Mouse (Mus musculus) macrophage (primary cell): ENCODE measurements around the gene Mmp12. TPM values are rescaled to one million over a fixed set of nuclear protein-coding genes. Genes with fewer than 3 reads are reported as not detected.
A peak's percentile ranks its signal among the peaks of the same experiment; 100 is the strongest.
"Not testable (repeated sequence)": the region's sequence is repeated elsewhere in the genome, so short reads cannot be mapped to it uniquely, and the experiment has no call there.

Experiments used
- H3K27ac ChIP-seq: fragments of 350-480 bp; formaldehyde crosslinking; 2 replicates; pipeline ENCODE4 v1.9.0; 2021
- H3K36me3 ChIP-seq: fragments of 350-480 bp; formaldehyde crosslinking; 2 replicates; pipeline ENCODE4 v1.9.0; 2021; ENCODE audit errors: inconsistent target
- H3K4me3 ChIP-seq: fragments of 350-480 bp; formaldehyde crosslinking; 2 replicates; pipeline ENCODE4 v1.9.0; 2021; ENCODE audit errors: inconsistent target
- H3K79me2 ChIP-seq: fragments of 350-480 bp; formaldehyde crosslinking; 2 replicates; pipeline ENCODE4 v1.9.0; 2021; ENCODE audit errors: inconsistent target
- WGBS: methylation state at CpG from one replicate; pipeline ENCODE4 v1.1.7; 2026; ENCODE audit warnings: inconsistent platforms; ENCODE audit not compliant: missing documents; 5-methylcytosine and 5-hydroxymethylcytosine counted together
- polyA plus RNA-seq: library from polyadenylated mRNA; stranded (reverse); fragments of 250-400 nt; gene quantifications from 3 replicates; pipeline ENCODE4 v1.2.4, GENCODE M21; 2018; ENCODE audit warnings: inconsistent platforms
- total RNA-seq, 78 experiments: library from RNA; depleted of rRNA; stranded (reverse); fragments of 250-400 nt; gene quantifications; 1 replicate in 9 of 78; 2 replicates in 24 of 78; 3 replicates in 43 of 78; 4 replicates in 2 of 78; pipeline ENCODE4 v1.2.4; 2018; ENCODE audit warnings: inconsistent platforms in 56 of 78

Gene Mmp12
- total RNA-seq (2018; cell fraction: chromatin; rRNA removed) = 100 to 1,000 TPM in 7 of 26 experiments, 10 to 100 TPM in 6, 1 to 10 TPM in 12, under 1 TPM in 1; 0.49 to 300 (median 22.2) TPM
- 100 to 1,000 TPM in 13 of 26 experiments, 10 to 100 TPM in 13; 11.5 to 266 (median 97.9) TPM for total RNA-seq (2018; cell fraction: cytosol; rRNA removed)
- total RNA-seq (2018; cell fraction: nucleus; rRNA removed) = 100 to 1,000 TPM in 12 of 26 experiments, 10 to 100 TPM in 10, 1 to 10 TPM in 4; 7.7 to 380 (median 52.3) TPM
- 54.9 to 462 TPM (median 339 TPM) in 3 replicates for polyA plus RNA-seq

DNA sequence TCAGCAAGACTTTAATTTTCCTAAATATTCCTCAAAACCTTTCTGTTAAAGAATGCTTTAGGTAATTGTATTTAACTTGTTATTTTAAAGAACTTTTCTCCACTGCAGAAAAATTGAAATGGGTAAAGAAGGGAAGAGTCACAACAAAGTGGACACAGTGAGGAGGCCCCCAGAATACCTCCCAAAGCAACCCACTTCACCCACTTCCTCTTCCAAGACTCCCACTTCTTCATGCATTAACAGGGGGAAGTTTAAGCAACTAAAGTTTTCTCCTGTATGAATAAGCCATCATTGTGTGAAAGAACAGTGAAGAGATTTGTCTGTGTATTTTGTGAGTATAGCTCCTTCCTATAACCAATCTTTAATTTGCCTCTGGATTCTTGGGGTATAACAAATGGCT, at the start of gene Mmp12:
TSS of gene Mmp12 (plus strand) at position 275 of the 400 bp plus-strand sequence.
- H3K4me3 ChIP-seq = no peak within 1 kb of the TSS
- H3K79me2 ChIP-seq = no peaks in the 10 kb centered on the region
- no peaks in the 10 kb centered on the region for H3K36me3 ChIP-seq
- H3K27ac ChIP-seq = peak within 1 kb of the TSS; percentile 27; the same call in 1 of the 2 replicates

GRCm38 (mm10) chr9:7331847-7332246, 12.3 kb upstream of the Mmp12 start:
- no peaks in the 10 kb centered on the region for H3K79me2 ChIP-seq
- H3K36me3 ChIP-seq = no peaks in the 10 kb centered on the region
- H3K4me3 ChIP-seq = no peak overlapping the region
- H3K27ac ChIP-seq = peak overlapping the region; percentile 10; the same call in 1 of the 2 replicates

DNA sequence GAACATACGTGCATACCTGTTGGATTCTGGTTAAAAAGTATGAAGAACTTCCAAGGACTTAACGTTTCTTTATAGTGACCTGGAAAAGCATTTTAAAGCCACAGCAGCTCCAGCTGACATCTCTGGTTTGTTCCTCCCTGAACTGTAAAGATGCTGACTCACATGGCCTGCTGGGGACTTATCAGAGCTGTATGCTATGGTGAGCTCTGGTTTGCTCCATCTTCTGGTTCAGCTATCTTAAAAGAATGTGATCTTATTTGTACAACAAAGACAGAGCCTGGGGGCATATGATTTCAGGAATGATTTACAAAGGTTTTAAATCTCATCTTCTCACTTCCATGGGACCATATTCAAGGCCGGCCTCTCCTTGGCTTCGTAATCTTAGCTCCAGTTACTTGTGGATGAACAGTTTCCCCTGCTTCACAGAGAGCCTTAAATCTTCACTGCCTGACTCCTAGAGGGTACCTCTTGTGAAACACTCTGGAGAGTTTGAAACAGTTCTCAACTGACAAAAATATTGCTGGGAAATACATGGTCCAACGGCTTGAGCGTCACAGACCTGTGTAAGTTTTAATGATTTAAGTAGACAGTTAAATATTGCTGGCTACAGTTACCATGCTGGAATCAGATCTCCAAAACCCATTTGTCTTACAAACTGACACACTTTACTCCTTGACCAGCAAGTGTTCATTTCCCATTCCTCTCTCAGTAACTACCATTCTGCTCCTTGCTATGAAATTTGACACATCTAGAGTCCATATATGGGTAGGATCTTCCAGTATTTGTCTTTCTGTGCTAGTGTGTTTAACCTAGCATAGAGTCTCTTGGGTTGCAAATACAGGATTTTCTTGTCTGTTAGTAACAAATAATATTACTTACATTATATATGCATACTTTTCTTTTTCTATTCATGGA, 8.2 kb upstream of the Mmp12 start:
- peak overlapping the region; percentile 91 for H3K27ac ChIP-seq
- 73% methylated on average over 4 of the region's 6 CpGs for WGBS

GRCm38 (mm10) chr9:7336740-7337483, 7.3 kb upstream of the Mmp12 start:
- peak overlapping the region; percentile 91 for H3K27ac ChIP-seq
- H3K4me3 ChIP-seq = no peak overlapping the region
- no peaks in the 10 kb centered on the region for H3K36me3 ChIP-seq
- no peaks in the 10 kb centered on the region for H3K79me2 ChIP-seq

More for the DNA sequence above, 8.2 kb upstream of the Mmp12 start:
- Histone ChIP-seq H3K36me3 (no peaks in the 10 kb centered on the region), H3K4me3 (no peak overlapping the region), H3K79me2 (no peaks in the 10 kb centered on the region)

DNA sequence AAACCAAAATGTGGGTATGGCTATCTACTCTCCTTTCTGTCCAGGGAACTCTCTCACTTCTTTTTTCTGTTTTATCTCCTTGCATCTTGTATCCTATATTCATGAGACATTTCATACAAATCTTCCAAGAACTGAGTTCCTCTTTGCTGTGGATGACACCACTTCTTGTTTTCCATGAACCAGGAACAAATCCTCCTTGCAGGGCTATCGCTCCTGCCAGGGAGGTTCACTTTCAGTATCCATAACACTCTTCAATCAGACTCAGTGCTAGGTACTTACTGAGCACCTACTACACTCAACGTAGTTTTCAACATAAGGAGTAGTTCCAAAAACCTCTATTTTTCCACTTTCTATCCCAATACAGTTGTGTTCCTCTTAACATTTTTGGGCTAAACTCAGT, 1.3 kb downstream of the Mmp12 start:
- Histone ChIP-seq H3K36me3 (no peaks in the 10 kb centered on the region), H3K27ac (peak overlapping the region; percentile 27)
- 63% methylated on average over 2 of the region's 2 CpGs for WGBS

GRCm38 (mm10) chr9:7354535-7354934, 10.4 kb downstream of the Mmp12 start:
- Histone ChIP-seq H3K27ac (no peak overlapping the region), H3K79me2 (no peaks in the 10 kb centered on the region), H3K4me3 (no peak overlapping the region), H3K36me3 (no peaks in the 10 kb centered on the region)
- WGBS = 97% methylated on average over 3 of the region's 3 CpGs

More for the DNA sequence above, 1.3 kb downstream of the Mmp12 start:
- no peak overlapping the region for H3K4me3 ChIP-seq
- H3K79me2 ChIP-seq = no peaks in the 10 kb centered on the region

DNA sequence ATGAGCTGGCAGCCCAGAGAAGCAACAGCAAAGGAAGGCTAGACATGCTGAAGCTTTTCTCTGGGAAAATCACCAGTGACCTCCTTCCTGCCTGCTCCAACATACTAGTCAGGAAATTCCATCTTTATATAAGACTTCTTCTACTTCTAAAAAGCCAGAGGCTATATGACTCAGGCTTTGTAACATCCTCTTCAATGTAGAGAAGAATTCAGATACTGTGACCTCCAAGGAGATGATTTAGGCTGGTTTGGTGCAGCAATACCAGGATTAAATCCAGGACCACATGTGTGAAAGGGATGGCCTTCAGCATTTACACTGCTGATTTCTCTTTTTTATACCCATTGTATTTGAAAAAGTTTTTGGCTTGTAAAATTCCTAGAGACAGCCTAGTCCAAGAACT, 43.8 kb downstream of the Mmp12 start, which contains the start of gene Mmp1b:
TSS of gene Mmp1b (minus strand) at position 101 of the 400 bp plus-strand sequence.
- no peaks in the 10 kb centered on the region for H3K36me3 ChIP-seq
- no peak within 1 kb of the TSS for H3K27ac ChIP-seq
- H3K4me3 ChIP-seq = no peak within 1 kb of the TSS
- H3K79me2 ChIP-seq = no peaks in the 10 kb centered on the region

- H3K36me3 ChIP-seq, H3K4me3 ChIP-seq, H3K27ac ChIP-seq, H3K79me2 ChIP-seq: not testable (repeated sequence)
- WGBS = 87% methylated on average over 8 of the region's 8 CpGs
Measured at GRCm38 (mm10) chr9:7396556-7396955, 52.4 kb downstream of the Mmp12 start.

Other genes starting within 250 kb of the Mmp12 start
- gene Dync2h1, start 159.9 kb upstream of the Mmp12 start, polyA plus RNA-seq = 0.60 to 1.00 TPM (median 0.77 TPM) in 3 replicates
- gene Dcun1d5, start 159.9 kb upstream of the Mmp12 start, polyA plus RNA-seq = 40.9 to 60.2 TPM (median 53.1 TPM) in 3 replicates
- 7.8 to 34.8 TPM (median 14.0 TPM) in 3 replicates for gene Mmp13, start 71.9 kb upstream of the Mmp12 start, polyA plus RNA-seq
- gene Mmp1b, start 43.7 kb downstream of the Mmp12 start, polyA plus RNA-seq = not detected in 3 replicates
- gene Mmp3, start 101.4 kb downstream of the Mmp12 start, polyA plus RNA-seq = not detected in 3 replicates
- gene Mmp10, start 158.0 kb downstream of the Mmp12 start, polyA plus RNA-seq = 0.75 to 2.0 TPM in 2 of 3 replicates, not detected in the other
- 18.4 to 37.2 TPM (median 33.4 TPM) in 3 replicates for gene Mmp8, start 214.1 kb downstream of the Mmp12 start, polyA plus RNA-seq
- 61.4 to 88.0 TPM (median 78.8 TPM) in 3 replicates for gene Mmp27, start 227.0 kb downstream of the Mmp12 start, polyA plus RNA-seq